Mouse (Mus musculus): ENCODE measurements at regions not wholly inside any gene's neighbourhood (a gene's known extent, or its start where the extent isn't known, plus 50 kb on each side); places are given as distances from the start of the nearest gene placed in this dataset.

DNA sequence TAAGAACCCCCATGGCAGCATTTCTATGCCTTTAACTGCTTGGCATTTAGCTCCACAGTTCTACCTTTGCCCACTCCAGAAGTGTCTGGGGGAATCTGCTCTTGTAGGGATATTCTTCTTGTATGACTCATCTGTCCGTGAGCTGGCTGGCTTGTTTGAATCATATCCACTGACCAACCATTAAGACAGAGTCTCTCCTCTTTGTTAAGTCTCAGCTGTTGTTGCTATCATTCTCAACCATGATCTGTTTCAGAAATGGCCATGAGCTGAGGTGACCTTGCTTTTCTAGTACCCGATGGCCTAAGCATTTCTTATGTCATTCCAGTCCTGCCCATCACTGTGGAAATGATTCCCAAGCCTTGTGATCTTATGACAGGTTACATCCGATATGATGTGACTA is 161.8 kb downstream of the 4930564D02Rik start:
- 83% methylated on average over 3 of the region's 3 CpGs for WGBS
- Histone ChIP-seq H3K36me3 (ENCODE audit: poor library complexity, severe bottlenecking) (no peaks in the 10 kb centered on the region), H3K9ac (no peak overlapping the region), H3K4me1 (no peaks in the 10 kb centered on the region), H3K4me2 (no peak overlapping the region), H3K9me3 (replicated peaks) (no peaks in the 10 kb centered on the region), H3K4me3 (no peak overlapping the region), H3K27me3 (no peaks in the 10 kb centered on the region), H3K27ac (no peak overlapping the region)
- no peak for ATAC-seq

DNA sequence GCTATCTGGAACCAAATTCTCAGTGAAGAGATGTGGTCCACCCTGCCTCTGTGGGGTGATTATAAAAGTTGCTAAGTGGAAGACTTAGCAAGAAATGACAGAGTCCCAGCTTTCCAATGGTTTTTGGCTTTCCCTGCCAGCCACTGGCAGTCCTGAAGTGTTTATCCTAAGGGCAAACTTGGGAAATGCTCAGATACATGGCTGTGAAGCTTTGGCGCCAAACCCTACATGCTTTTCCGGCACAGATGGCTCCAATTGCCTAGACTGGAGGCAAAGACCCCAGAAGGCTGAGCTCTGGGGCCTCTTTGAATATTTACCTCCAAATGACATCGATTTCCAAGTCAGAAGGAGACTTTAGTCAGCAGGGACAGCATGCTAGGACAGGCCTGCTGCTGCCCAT is 174.4 kb downstream of the 4930564D02Rik start:
- Histone ChIP-seq H3K4me3 (no peak overlapping the region), H3K27ac (no peak overlapping the region), H3K36me3 (ENCODE audit: poor library complexity, severe bottlenecking) (no peaks in the 10 kb centered on the region), H3K9ac (no peak overlapping the region), H3K4me2 (no peak overlapping the region), H3K4me1 (no peaks in the 10 kb centered on the region), H3K9me3 (replicated peaks) (no peaks in the 10 kb centered on the region), H3K27me3 (no peaks in the 10 kb centered on the region)
- WGBS = 81% methylated on average over 3 of the region's 3 CpGs
- ATAC-seq = no peak

GRCm38 (mm10) chr3:105257096-105257495 is 190.5 kb downstream of the 4930564D02Rik start:
- Histone ChIP-seq H3K4me1 (no peaks in the 10 kb centered on the region), H3K36me3 (ENCODE audit: poor library complexity, severe bottlenecking) (no peaks in the 10 kb centered on the region), H3K4me3 (no peak overlapping the region), H3K4me2 (no peak overlapping the region), H3K27me3 (no peaks in the 10 kb centered on the region), H3K27ac (no peak overlapping the region), H3K9ac (no peak overlapping the region), H3K9me3 (replicated peaks) (no peaks in the 10 kb centered on the region)
- ATAC-seq = no peak
- 96% methylated on average over 2 of the region's 2 CpGs for WGBS

DNA sequence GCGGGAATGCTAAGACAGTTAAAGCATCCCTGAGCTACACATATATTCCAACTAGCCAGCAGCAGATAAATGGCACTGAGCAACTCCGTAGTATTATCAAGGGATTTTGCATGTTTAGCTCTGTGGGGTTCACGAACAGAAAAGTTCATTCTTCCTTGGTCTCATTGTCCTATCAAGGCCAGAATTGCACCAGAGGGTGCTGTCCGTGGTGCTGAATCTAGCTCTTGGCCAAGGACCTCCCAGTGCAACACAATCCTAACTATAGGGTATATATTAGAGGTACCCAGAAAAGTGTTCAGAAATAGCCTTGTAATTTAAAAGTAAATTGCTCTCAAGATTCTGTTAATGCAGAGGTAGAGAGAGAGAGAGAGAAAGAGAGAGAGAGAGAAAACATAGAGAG is 176.9 kb upstream of the Kcnd3 start:
- H3K4me1 ChIP-seq = no peaks in the 10 kb centered on the region
- no peak overlapping the region for H3K27ac ChIP-seq
- ATAC-seq = no peak
- no peak overlapping the region for H3K4me3 ChIP-seq
- no peak overlapping the region for H3K4me2 ChIP-seq
- no peaks in the 10 kb centered on the region for H3K9me3 ChIP-seq (replicated peaks)
- no peak overlapping the region for H3K9ac ChIP-seq
- 27% methylated on average over 4 of the region's 4 CpGs for WGBS
- H3K36me3 ChIP-seq (ENCODE audit: poor library complexity, severe bottlenecking) = no peaks in the 10 kb centered on the region
- no peaks in the 10 kb centered on the region for H3K27me3 ChIP-seq

DNA sequence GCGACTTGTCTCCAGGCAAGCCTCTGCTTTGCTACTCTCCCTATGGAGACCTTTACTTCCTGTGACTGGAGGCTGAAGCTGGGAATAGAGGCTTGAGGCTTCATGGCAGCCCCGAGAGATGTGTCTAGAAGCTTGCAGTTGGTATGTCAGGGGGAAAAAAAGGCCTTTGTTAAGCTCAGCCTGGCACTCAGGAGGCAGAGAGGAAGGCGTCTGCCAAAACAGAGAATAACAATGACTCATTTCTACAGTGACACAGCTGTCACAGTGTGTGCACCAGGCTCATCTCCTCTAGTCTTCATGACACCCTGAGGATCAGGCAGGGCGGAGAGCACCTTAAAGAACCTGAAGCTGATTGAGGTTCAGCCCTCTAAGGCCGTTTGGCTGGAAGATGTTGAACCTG is 171.2 kb upstream of the Kcnd3 start:
- no peak for ATAC-seq
- no peak overlapping the region for H3K27ac ChIP-seq
- no peak overlapping the region for H3K4me3 ChIP-seq
- H3K4me1 ChIP-seq = no peaks in the 10 kb centered on the region
- no peak overlapping the region for H3K4me2 ChIP-seq
- H3K9ac ChIP-seq = no peak overlapping the region
- WGBS = 71% methylated on average over 5 of the region's 5 CpGs
- H3K27me3 ChIP-seq = no peaks in the 10 kb centered on the region
- H3K9me3 ChIP-seq (replicated peaks) = no peaks in the 10 kb centered on the region
- H3K36me3 ChIP-seq (ENCODE audit: poor library complexity, severe bottlenecking) = no peaks in the 10 kb centered on the region

- no peak for ATAC-seq
- H3K9ac ChIP-seq = no peak overlapping the region
- no peaks in the 10 kb centered on the region for H3K27me3 ChIP-seq
- no peaks in the 10 kb centered on the region for H3K9me3 ChIP-seq (replicated peaks)
- H3K36me3 ChIP-seq (ENCODE audit: poor library complexity, severe bottlenecking) = no peaks in the 10 kb centered on the region
- WGBS = 87% methylated on average over 3 of the region's 3 CpGs
- H3K4me3 ChIP-seq = no peak overlapping the region
- H3K4me2 ChIP-seq = no peak overlapping the region
- no peak overlapping the region for H3K27ac ChIP-seq
- H3K4me1 ChIP-seq = no peaks in the 10 kb centered on the region
These were observed 170.4 kb upstream of the Kcnd3 start for GRCm38 (mm10) chr3:105281686-105282085.

- H3K4me3 ChIP-seq = no peak overlapping the region
- no peaks in the 10 kb centered on the region for H3K4me1 ChIP-seq
- H3K36me3 ChIP-seq (ENCODE audit: poor library complexity, severe bottlenecking) = no peaks in the 10 kb centered on the region
- no peaks in the 10 kb centered on the region for H3K27me3 ChIP-seq
- no peaks in the 10 kb centered on the region for H3K9me3 ChIP-seq (replicated peaks)
- H3K4me2 ChIP-seq = no peak overlapping the region
- H3K27ac ChIP-seq = no peak overlapping the region
- WGBS = 87% methylated on average over 3 of the region's 3 CpGs
- H3K9ac ChIP-seq = no peak overlapping the region
- ATAC-seq = no peak
These were observed 153.9 kb upstream of the Kcnd3 start for GRCm38 (mm10) chr3:105298273-105298672.

DNA sequence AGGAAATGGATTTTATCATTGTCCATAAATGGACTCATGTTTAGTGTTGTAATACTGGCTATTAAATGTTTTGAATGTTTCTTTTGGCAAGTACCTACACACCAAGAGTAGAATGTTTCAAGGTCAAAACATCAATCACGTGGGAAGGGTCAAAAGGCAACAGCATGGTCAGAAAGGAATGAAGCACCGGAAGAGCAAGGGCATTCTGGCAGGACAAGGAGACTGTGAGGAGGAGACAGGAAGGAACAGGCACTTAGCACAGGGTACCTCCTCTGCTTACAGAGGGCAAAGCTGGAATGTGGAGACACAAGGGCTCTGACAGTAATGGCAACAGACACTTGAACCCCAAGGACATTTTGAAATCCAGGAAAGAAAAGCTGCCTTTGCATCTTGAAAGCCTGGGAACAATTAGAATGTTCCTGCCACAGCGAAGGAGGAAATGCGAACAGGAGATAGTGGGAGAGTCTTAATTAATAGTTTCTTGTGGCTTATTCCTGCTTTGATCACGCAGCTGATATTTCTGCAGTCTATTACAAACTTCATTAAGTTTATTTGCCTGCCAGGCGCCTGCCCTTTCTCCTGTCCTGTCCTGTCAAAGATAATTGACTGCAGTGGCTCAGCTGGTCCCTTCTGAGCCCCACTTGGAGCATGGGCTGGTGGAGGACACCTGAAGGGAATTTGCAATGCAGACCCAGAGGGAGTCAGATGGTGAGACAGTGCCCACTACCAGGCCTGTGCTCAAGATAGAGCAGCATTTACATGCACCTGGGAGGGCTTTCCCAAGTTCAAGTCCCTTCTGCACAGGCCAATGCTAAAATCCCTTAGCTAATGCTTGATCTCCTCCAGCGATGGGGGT is 151.2 kb upstream of the Kcnd3 start:
- ATAC-seq = no peak
- H3K36me3 ChIP-seq (ENCODE audit: poor library complexity, severe bottlenecking) = no peaks in the 10 kb centered on the region
- no peak overlapping the region for H3K9ac ChIP-seq
- WGBS = 67% methylated on average over 7 of the region's 7 CpGs
- H3K27me3 ChIP-seq = no peaks in the 10 kb centered on the region
- no peak overlapping the region for H3K4me3 ChIP-seq
- no peaks in the 10 kb centered on the region for H3K4me1 ChIP-seq
- H3K9me3 ChIP-seq (replicated peaks) = no peaks in the 10 kb centered on the region
- H3K4me2 ChIP-seq = no peak overlapping the region
- no peak overlapping the region for H3K27ac ChIP-seq

DNA sequence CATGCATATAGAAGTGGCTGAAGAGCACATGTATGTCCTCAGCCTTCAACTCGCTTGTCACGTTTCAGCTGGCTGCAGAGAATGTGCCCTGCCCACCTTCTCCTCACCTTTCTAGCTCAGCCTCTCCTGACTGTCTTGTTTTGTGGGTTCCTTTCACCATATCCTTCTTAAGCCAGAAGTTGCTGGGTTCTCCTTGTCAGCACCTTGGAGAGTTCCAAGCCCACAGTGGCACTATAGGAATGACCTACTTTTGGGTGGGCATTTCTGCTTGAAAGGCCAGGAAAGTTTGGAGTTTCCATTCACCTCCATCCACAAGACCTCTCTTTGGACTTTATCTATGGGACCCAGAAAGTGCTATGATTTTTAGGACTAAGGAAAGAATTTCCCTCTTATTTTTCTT is 144.5 kb upstream of the Kcnd3 start:
- Histone ChIP-seq H3K9me3 (replicated peaks) (no peaks in the 10 kb centered on the region), H3K9ac (no peak overlapping the region), H3K4me2 (no peak overlapping the region), H3K27ac (no peak overlapping the region), H3K27me3 (no peaks in the 10 kb centered on the region), H3K36me3 (ENCODE audit: poor library complexity, severe bottlenecking) (no peaks in the 10 kb centered on the region), H3K4me3 (no peak overlapping the region), H3K4me1 (peaks cover 5% of the 10 kb centered on the region; the same call in 1 of the 2 replicates)
- 68% methylated on average over 2 of the region's 2 CpGs for WGBS
- no peak for ATAC-seq

GRCm38 (mm10) chr3:105309020-105309419 is 143.1 kb upstream of the Kcnd3 start:
- Histone ChIP-seq H3K27ac (no peak overlapping the region), H3K36me3 (ENCODE audit: poor library complexity, severe bottlenecking) (no peaks in the 10 kb centered on the region), H3K4me3 (no peak overlapping the region), H3K4me1 (peaks cover 5% of the 10 kb centered on the region; the same call in 1 of the 2 replicates), H3K4me2 (no peak overlapping the region), H3K9me3 (replicated peaks) (no peaks in the 10 kb centered on the region), H3K27me3 (no peaks in the 10 kb centered on the region), H3K9ac (no peak overlapping the region)
- no peak for ATAC-seq
- 58% methylated on average over 2 of the region's 2 CpGs for WGBS

DNA sequence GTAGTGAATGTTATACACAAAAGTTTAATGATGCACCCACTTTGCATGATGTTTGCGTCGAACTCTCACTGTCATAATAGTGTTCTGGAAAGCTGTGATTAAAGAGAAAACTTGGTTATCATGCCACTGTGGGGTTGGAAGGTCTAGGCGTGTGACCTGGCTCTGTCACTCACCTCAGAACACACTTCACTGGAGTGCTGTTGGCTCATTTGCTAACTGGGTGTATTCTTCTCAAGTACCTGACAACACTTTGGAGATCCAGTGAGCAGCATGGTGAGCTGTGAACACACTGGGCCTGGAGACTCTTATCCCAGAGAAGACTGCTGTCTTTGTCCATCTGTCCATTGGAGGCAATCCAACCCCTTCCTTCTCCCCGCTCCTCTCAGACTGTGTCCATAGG is 98.9 kb upstream of the Kcnd3 start:
- no peak overlapping the region for H3K27ac ChIP-seq
- no peak overlapping the region for H3K4me2 ChIP-seq
- 92% methylated on average over 4 of the region's 4 CpGs for WGBS

GRCm38 (mm10) chr3:105354123-105354931 is 97.8 kb upstream of the Kcnd3 start:
- Histone ChIP-seq H3K9me3 (replicated peaks) (no peaks in the 10 kb centered on the region), H3K4me2 (no peak overlapping the region), H3K27me3 (no peaks in the 10 kb centered on the region), H3K9ac (no peak overlapping the region), H3K4me3 (no peak overlapping the region), H3K4me1 (peaks cover 10% of the 10 kb centered on the region; the same call in 1 of the 2 replicates), H3K36me3 (ENCODE audit: poor library complexity, severe bottlenecking) (no peaks in the 10 kb centered on the region), H3K27ac (no peak overlapping the region)
- peak; percentile 53 for ATAC-seq
- WGBS = 63% methylated on average over 16 of the region's 16 CpGs

More for the DNA sequence above, 98.9 kb upstream of the Kcnd3 start:
- H3K4me3 ChIP-seq = no peak overlapping the region
- ATAC-seq = no peak
- peaks cover 10% of the 10 kb centered on the region; the same call in 1 of the 2 replicates for H3K4me1 ChIP-seq
- H3K27me3 ChIP-seq = no peaks in the 10 kb centered on the region
- H3K9ac ChIP-seq = no peak overlapping the region
- no peaks in the 10 kb centered on the region for H3K9me3 ChIP-seq (replicated peaks)
- H3K36me3 ChIP-seq (ENCODE audit: poor library complexity, severe bottlenecking) = no peaks in the 10 kb centered on the region

All from forebrain, embryonic 13.5 days (tissue).